Mouse (Mus musculus) heart, postnatal 0 days (tissue): ENCODE results near the gene Dgke. TPM values are rescaled to one million over a fixed set of nuclear protein-coding genes. Genes with fewer than 3 reads are reported as not detected.

Source experiments
- ATAC-seq: fragments of 200-750 bp; cut with Nextera tagmentation; 2 replicates; pipeline ENCODE4 v1.8.0; 2017; ENCODE audit warnings: low read depth, moderate number of reproducible peaks, moderate library complexity; ENCODE audit not compliant: insufficient read depth
- DNase-seq: peaks from one replicate; pipeline ENCODE4 v3.0.0-alpha.2; 2016; ENCODE audit warnings: low spot score
- H3K27ac ChIP-seq: fragments of 300-500 bp; sonication (generic); 2 replicates; pipeline ENCODE4 v1.5.1; 2014; ENCODE audit warnings: low read depth, mild to moderate bottlenecking
- H3K27me3 ChIP-seq: fragments of 300-500 bp; sonication (generic); 2 replicates; pipeline ENCODE4 v1.6.1; 2014; ENCODE audit warnings: low read length, mixed read lengths; ENCODE audit not compliant: control insufficient read depth, insufficient read depth
- H3K36me3 ChIP-seq: fragments of 300-500 bp; sonication (generic); replicated peaks from 2 replicates; pipeline ENCODE4 v1.6.1; 2014; ENCODE audit warnings: low read length, mixed read lengths; ENCODE audit not compliant: control insufficient read depth, insufficient read depth
- H3K4me1 ChIP-seq: fragments of 300-500 bp; sonication (generic); 2 replicates; pipeline ENCODE4 v1.6.1; 2014; ENCODE audit warnings: antibody characterized with exemption; ENCODE audit not compliant: control insufficient read depth, insufficient read depth
- H3K4me2 ChIP-seq: fragments of 300-500 bp; sonication (generic); 2 replicates; pipeline ENCODE4 v1.6.1; 2014; ENCODE audit warnings: low read depth, mild to moderate bottlenecking, low read length, moderate library complexity
- H3K4me3 ChIP-seq: fragments of 300-500 bp; sonication (generic); 2 replicates; pipeline ENCODE4 v1.5.1; 2014; ENCODE audit warnings: low read depth, low read length
- H3K9ac ChIP-seq: fragments of 300-500 bp; sonication (generic); replicated peaks from 2 replicates; pipeline ENCODE4 v1.6.1; 2014; ENCODE audit warnings: low read depth, low read length, mixed read lengths
- H3K9me3 ChIP-seq: fragments of 300-500 bp; sonication (generic); replicated peaks from 2 replicates; pipeline ENCODE4 v1.6.1; 2016; ENCODE audit warnings: low read length; ENCODE audit not compliant: control insufficient read depth
- CTCF ChIP-seq: IDR thresholded peaks from 2 replicates; pipeline ENCODE4 v1.5.1; 2016; ENCODE audit warnings: antibody characterized with exemption, control low read depth, low read depth
- EP300 ChIP-seq: IDR thresholded peaks from 2 replicates; pipeline ENCODE4 v1.6.1; 2016; ENCODE audit warnings: antibody characterized with exemption, low read depth
- WGBS: fragments of 180-500 bp; shearing (Covaris S2); extraction: QIAGEN DNeasy Blood & Tissue Kit; methylation state at CpG from one replicate; pipeline ENCODE4 v1.1.7; 2014; 5-methylcytosine and 5-hydroxymethylcytosine counted together
- polyA plus RNA-seq: library from polyadenylated mRNA; unstranded; fragments of >200 nt; fragmentation: Nextera tagmentation; extraction: Ambion mirVana; gene quantifications from 2 replicates; pipeline ENCODE4 v1.2.1, GENCODE M21; 2015
- total RNA-seq: library from RNA; depleted of rRNA; stranded (reverse); fragments of >200 nt; gene quantifications from 2 replicates; pipeline ENCODE4 v1.2.3, GENCODE M21; 2014; ENCODE audit warnings: low replicate concordance

Gene Dgke
- total and polyA plus RNA-seq, 2 experiments from 2014 or later, result 5.3 to 12.6 TPM

- Histone ChIP-seq H3K4me3 (no peak overlapping the region), H3K27me3 (no peaks in the 10 kb centered on the region), H3K9ac (no peak overlapping the region), H3K4me1 (no peaks in the 10 kb centered on the region), H3K4me2 (no peak overlapping the region), H3K27ac (peak overlapping the region; percentile 36; the same call in 1 of the 2 replicates), H3K9me3 (no peaks in the 10 kb centered on the region), H3K36me3 (no peaks in the 10 kb centered on the region)
- ATAC-seq (no peak), DNase-seq (no peak)
- no peak for TF ChIP-seq CTCF
- no peak for TF ChIP-seq EP300
- WGBS, result 81% methylated on average over 16 of the region's 16 CpGs
Observed at GRCm38 (mm10) chr11:89078996-89079680, 12.5 kb upstream of the Dgke start.

DNA sequence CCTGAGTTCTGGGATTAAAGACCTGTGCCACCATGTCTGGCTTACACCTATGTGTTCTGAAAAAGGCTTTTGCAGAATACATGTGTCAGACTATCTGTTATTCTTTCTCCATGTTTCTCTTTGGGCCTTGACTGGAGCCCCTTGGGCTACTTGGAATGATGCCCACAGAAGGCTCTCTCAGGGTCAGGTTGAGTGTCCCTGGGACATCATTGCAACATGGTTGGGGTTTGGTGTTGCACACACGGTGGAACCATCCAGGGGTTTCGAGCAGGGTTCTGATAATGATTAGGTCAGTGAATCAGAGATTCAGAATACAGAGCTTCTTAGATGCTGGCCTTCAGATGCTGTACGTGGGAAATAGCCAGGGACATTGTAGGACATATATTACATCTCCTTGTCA lies 11.7 kb upstream of the Dgke start:
- Histone ChIP-seq H3K9me3 (no peaks in the 10 kb centered on the region), H3K27me3 (no peaks in the 10 kb centered on the region), H3K36me3 (no peaks in the 10 kb centered on the region), H3K4me3 (no peak overlapping the region), H3K4me2 (no peak overlapping the region), H3K9ac (no peak overlapping the region), H3K4me1 (no peaks in the 10 kb centered on the region), H3K27ac (peak overlapping the region; percentile 36; the same call in 1 of the 2 replicates)
- TF ChIP-seq CTCF (no peak), EP300 (no peak)
- WGBS, result 74% methylated on average over 3 of the region's 3 CpGs
- DNase-seq, result no peak
- no peak for ATAC-seq

GRCm38 (mm10) chr11:89077601-89078000 lies 11.0 kb upstream of the Dgke start:
- peak overlapping the region; percentile 36; the same call in 1 of the 2 replicates for H3K27ac ChIP-seq
- no peaks in the 10 kb centered on the region for H3K36me3 ChIP-seq
- no peaks in the 10 kb centered on the region for H3K4me1 ChIP-seq
- no peaks in the 10 kb centered on the region for H3K9me3 ChIP-seq
- no peak for DNase-seq
- no peak overlapping the region for H3K4me2 ChIP-seq
- WGBS, result 81% methylated on average over 8 of the region's 8 CpGs
- no peak for ATAC-seq
- H3K9ac ChIP-seq, result no peak overlapping the region
- TF ChIP-seq CTCF (no peak), EP300 (no peak)
- H3K4me3 ChIP-seq, result no peak overlapping the region
- no peaks in the 10 kb centered on the region for H3K27me3 ChIP-seq

DNA sequence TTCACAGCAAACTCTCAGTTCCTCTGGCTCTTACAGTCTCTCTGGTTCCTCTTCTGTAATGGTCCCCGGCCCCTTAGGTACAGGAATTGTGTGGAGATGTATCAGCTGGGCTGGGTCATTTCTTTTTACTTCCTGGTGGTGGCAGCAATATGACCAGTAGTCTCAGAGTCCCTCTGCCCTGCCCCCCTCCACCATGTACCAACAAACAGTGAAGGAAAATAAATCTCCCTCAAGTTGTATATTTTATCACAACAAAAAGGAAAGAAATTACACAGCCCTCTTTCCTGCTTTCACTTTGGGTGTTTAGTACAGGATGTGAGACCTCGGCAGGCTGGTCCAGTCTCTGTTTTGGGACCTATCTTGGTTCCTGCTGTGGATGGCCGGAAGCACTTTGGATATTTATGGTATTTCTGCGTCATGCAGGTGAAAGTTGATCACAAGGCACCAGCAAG lies 9.7 kb upstream of the Dgke start:
- H3K27ac ChIP-seq, result peak overlapping the region; percentile 43; the same call in 1 of the 2 replicates
- H3K9me3 ChIP-seq, result no peaks in the 10 kb centered on the region
- 51% methylated on average over 4 of the region's 4 CpGs for WGBS
- no peaks in the 10 kb centered on the region for H3K4me1 ChIP-seq
- H3K4me2 ChIP-seq, result no peak overlapping the region
- ATAC-seq (no peak), DNase-seq (peak; percentile 22)
- no peaks in the 10 kb centered on the region for H3K36me3 ChIP-seq
- H3K27me3 ChIP-seq, result no peaks in the 10 kb centered on the region
- TF ChIP-seq CTCF, result no peak
- no peak for TF ChIP-seq EP300
- H3K4me3 ChIP-seq, result no peak overlapping the region
- H3K9ac ChIP-seq, result no peak overlapping the region

DNA sequence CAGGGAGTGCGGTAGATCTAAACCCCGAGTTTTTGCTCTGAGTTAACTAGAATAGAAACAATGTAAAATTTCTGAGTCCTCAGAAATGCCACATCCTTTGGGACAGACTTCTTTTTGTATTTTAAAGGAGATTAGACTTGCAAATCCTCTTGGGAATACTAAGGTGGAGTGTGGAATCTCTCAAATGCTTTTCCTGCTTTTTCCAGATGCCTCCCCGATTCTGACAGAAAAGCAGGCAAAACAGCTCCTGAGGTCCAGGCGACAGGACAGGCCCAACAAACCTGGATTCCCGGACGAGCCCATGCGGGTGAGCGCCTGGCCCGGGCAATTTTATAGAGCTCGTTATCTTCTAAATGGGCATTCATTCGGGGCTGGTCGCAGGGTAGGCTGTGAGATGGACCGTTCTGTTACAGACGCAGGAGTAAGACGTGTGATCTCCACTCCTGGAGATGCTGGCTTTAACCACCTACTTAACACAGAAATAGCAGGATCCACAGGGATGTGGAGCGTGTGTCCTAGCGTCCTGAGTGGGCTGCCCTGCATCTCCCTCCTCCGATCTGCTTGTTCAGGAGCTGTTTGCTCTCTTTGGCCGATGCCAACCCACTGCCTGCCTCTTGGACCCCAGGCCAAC lies 8.2 kb upstream of the Dgke start:
- H3K4me2 ChIP-seq, result no peak overlapping the region
- 72% methylated on average over 19 of the region's 19 CpGs for WGBS
- DNase-seq (no peak), ATAC-seq (no peak)
- no peak overlapping the region for H3K27ac ChIP-seq
- no peaks in the 10 kb centered on the region for H3K36me3 ChIP-seq
- no peak overlapping the region for H3K9ac ChIP-seq
- no peaks in the 10 kb centered on the region for H3K27me3 ChIP-seq
- H3K9me3 ChIP-seq, result no peaks in the 10 kb centered on the region
- no peaks in the 10 kb centered on the region for H3K4me1 ChIP-seq
- H3K4me3 ChIP-seq, result no peak overlapping the region
- no peak for TF ChIP-seq EP300
- TF ChIP-seq CTCF, result no peak
